Mouse (Mus musculus): ENCODE data around the gene Ak2. TPM values are rescaled to one million over a fixed set of nuclear protein-coding genes. Genes with fewer than 3 reads are reported as not detected.

Gene Ak2
- polyA plus RNA-seq, 1 experiment, result 129 TPM

DNA sequence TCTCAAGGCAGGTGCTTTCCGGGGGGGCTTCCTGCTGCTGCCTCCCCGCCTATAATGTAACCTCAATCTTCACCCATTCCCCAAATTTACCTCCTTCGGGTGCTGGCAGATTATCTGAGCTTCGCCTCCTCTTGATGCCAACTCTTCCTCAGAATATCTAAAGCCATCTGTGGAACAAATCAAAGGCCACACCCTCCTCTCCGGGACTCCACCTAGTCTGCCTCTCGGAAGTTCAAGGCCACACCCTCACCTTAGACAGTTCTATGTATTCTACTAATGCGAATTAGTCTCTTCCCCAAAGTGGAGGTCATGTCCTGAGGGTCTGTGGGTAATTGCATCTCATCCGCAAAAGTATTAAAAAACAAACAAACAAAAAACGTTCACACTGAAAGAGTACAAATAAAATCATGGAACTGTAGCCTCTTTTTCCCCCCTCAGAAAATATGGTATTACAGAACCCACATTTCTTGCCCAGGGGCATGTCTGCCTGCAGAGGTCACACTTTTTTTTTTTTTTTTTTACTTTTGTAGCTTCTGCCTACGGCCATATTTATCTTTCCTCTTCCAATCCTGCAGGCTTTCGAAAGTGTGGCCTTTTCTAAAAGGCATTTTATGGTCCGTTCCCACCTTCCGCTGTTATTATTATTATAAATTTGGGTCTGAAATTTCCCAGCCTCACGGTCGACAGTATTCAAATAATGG, 56.1 kb downstream of the Ak2 start:
- DNase-seq (ENCODE audit: low read depth), result no peak

DNA sequence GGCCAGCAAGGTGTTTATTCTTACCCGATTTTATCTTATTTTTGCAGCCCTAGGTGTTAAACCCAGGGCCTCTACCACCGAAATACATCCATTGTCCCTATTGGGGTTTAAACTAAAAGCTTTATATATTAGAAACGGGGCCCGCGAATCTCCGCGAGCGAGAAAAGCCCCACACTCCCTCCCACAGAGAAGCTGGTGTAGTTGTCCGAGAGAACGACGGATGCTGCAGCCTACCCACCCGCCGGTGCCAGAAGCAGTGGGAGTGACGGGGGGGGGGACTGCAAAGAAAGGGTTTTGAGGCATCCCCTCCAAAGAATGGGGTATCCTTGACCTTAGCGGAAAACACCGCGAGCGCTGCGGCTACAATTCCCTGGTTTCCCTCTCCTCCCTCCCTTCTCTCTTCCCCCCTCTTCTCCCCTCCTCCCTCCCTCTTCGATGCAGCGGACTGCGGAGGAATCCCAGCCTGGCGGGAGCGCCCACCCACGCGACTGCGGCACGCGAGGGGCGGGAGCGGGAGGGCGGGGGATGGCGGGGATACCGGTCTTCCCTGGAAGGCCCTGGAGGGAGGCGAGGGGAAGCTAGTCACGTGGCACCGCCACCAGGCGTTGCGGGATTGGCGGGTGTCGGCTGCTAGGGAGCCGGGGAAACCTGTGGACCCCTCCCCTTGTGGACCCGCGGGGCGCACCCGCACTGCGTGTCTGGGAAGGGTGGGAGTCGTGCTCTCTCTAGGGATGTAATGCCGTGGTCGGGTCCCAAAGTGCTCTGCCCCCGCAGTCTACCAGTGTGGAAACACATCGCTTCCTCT, 56.9 kb downstream of the Ak2 start:
- no peak for DNase-seq (ENCODE audit: low read depth)

DNA sequence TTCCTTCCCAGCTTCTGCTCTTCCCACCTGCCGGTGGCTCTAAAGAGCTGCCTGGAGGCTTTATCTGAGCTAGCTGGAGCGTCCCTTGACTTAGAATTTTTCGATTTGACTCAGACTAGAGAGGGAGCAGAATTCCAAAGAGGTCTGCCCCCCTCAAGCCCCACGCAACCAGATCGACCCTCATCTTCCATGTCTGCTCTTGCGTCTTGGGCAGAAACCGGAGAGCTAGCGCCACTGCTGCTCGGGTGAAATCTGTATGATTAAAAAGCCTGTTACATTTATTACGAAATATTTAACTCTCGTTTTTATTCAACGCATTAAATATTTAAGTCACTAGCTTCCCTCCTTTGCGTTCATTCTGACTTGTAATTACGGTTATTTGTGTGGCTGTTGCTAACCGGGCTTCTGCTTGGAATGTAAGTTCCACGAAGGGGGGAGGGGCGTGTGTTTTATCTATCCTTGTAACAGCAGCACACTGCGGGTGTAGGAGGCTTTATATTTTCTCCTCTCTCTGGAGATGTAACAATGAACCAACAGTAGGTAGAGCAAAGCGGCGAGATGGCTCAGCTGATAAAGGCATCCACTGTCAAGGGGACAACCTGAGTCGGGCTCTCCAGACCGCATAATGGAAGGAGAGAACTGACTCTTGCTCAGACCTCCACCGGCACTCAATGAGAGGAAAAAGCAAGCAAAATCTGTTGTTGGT, 57.7 kb downstream of the Ak2 start:
- DNase-seq (ENCODE audit: low read depth), result no peak

DNA sequence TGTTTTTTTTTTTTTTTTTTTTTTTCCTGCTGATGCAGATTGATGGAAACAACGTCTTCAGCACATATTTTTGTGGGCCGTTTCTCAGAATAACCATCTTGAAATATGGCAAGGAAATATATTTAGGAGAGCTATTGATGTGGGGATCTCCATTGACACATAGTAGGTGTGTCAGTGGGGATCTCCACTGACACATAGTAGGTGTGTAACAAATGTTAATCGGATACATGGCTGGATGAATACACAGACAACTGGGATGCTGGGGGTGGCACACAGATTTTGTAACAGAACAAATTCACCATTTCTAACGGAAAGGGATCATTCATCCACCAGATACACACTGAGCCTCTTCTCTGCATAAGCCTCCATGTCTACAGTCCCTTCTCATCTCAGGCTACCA, 58.6 kb downstream of the Ak2 start:
- DNase-seq (ENCODE audit: low read depth), result no peak

DNA sequence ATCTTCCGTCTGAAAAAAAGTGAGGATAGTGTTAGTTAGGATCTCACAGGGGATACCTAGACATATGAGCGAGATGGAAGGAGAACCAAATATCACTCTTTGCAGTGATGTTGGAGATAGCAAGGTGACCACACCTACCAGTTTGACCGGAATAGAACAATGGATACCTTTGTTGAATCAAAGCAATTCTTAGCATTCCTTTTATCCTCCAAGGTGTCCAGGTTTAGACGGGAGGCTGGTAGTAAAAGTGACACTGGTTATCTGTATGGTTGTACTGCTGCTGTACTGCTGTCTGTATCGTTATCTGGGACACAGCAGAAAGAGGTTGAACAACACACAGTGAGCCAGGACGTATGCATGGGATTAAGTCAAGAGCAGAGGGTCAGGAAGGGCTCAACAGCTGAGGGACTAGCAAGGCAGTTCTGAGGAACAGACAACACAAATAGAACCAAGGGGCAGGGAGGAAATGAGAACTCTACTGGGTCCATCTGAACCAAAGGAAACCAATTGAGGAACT, 59.2 kb downstream of the Ak2 start:
- no peak for DNase-seq (ENCODE audit: low read depth)

DNA sequence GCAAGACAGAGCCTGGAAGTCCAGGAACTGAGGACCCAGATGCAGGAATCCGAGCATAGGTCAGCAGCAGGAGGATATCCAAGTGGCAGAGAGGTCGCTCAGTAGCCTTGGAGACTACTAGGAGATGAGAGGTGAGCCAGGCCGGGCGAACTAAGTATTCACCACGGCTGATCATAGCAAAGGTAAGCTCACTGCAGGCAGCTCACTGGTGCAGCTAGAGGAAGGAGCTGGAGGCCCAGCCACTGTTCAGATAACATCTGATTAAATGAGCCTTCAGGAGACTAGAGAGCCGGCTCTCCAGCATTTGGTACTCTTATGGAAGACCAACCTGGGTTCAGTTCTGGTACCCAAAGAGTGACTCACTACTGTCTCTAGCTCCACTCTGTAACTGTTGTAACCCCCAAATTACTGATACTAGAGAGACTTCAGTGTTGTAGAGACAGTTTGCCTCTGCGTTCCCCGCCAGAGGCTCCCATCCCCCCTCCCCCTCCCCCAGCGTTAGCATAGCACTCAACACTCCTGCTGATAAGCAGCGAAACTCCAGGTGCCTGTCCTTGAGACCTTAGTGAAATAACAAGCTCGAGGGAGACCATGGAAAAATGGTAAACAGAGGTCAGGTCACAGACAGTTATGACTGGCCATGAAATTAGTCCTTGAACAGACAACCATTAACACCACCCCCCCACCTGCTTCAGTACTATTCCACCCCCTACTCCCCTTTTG, 59.9 kb downstream of the Ak2 start:
- DNase-seq (ENCODE audit: low read depth), result no peak

DNA sequence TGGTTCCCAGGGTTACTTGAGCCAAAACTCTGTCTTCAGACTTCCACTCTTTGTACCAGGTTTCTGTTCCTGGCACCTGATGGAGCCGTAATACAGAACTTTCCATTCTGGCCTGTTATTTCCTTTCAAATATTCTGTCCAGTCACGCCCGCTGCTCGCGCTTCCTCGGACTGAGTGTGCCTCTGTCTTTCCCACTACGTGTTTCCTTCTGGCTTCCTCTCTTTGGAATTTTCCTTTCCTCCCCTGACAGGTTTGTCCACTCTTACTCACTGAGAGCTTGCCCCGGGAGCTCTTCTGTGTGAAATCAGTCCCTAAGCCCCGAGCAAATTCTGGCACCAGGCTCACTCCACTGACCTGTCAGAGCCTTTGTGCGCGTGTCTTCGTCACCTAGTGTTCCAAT, 63.0 kb downstream of the Ak2 start:
- DNase-seq (ENCODE audit: low read depth), result no peak

DNA sequence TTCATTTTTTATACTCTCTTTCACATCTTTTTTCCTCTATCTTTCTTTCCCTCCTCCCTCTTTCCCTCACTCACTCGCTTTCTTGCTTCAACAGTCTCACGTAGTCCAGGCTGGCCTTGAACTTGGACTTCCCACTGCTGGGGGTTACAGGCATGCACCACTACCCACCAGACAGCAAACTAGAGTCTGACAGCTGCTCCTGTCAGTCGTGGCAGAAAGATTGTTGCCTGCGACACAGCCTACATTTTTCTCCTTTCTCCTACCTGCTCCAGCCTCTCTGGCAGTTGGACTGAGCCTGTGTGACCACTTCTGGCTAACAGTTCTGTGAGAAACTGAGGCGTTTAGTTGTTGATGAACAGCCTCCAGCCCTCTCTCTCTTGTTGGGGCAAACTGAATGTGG, 63.8 kb downstream of the Ak2 start:
- DNase-seq (ENCODE audit: low read depth), result no peak

DNA sequence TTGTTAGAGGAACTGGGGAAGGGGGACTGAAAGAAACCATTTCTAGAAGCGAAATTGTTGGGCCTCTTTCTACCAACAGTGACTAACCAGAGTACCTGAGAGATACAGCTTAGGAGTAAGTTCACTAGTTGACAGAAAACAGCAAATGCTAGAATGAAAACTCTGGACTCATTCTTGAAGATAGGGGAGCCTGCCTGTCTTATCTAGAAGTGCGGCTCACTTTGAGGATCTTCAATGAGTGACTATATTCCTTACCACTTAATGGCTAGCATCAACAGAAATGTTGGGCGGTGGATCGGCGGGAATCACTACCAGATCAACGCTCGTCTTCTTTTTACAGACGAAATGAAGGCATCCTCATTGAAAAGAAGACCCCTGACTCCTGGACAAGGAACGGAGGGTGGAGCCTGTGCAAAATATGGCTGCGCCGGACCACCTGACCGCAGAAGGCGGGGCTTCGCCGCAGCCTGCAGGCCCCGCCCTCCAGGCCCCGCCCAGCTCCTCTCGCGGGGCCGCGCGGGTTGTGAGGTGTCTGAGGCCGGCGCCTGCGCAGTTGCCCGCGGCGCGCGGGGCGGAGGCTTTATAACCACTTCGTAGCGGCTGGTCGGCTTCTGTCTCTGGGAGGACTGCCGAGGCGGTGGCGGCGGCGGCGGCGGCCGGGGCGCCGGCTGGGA, 65.9 kb downstream of the Ak2 start:
- no peak for DNase-seq (ENCODE audit: low read depth)

DNA sequence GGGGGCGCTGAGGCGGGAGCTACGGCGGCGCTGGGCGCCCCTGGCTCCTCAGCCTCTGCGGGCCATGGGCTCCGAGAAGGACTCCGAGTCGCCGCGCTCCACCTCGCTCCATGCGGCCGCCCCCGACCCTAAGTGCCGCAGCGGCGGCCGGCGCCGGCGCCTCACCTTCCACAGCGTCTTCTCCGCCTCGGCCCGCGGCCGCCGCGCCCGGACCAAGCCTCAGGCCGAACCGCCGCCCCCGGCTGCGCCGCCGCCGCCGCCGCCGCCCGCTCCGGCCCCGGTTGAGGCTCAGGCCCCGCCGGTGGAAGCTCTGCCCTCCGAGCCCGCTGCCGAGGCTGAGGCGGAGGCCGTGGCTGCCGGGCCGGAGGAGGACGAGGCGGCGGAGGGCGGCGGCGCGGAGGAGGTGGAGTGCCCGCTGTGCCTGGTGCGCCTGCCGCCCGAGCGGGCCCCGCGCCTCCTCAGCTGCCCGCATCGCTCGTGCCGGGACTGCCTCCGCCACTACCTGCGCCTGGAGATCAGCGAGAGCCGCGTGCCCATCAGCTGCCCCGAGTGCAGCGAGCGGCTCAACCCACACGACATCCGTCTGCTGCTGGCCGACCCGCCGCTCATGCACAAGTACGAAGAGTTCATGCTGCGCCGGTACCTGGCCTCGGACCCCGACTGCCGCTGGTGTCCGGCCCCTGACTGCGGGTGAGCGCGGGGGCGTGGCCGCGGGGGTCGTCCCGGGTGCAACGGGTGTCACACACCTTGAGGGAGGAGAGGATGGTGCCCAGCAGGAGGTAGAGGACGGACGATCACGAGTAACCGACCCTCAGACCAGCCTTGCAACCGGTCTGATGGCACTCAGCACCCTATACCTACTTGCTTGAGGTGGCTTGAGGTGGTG, 66.7 kb downstream of the Ak2 start, which contains the start of gene Rnf19b:
Gene Rnf19b, plus strand, starts transcription at position 65 of the 886 bp plus-strand sequence.
- no peak for DNase-seq (ENCODE audit: low read depth)

DNA sequence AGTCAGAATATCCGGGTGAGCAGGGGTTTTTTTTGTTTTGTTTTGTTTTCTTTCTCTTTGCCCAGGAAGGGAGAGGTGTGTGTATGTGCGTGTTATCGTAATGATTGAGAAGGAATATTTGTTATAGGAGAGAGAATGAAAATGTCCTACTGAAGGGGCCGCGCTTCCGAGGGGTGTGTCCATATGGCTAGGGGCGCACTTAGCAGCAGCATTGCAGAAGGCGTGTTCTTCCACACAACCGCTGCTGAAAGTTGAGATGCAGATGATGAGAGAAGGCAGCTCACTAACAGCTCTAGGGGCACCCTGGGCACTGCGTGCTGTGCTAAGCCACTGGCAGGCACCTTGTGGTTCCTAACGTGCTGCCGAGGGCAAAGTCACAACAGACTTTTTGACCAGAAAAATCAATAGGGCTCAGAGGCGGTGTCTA, 67.4 kb downstream of the Ak2 start:
- DNase-seq (ENCODE audit: low read depth), result no peak

DNA sequence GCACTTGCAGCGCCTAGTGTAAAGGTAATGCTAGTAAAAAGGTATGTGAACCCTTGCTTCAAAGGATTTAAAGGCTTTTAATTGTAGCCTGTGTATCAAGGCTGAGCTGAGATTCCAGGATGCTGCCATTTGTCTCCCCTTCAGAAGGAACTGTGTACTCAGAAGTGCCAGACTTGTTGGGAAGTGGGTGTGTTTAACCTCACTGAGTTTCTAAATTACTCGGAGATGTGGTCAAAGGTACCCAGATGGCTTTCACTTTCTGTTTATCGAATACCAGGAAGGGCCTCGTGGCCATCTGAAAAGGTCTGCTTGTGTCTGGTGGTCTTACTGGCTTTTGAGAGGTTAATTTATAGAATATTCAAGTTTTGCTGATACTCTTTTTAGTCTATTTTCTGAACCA, 68.2 kb downstream of the Ak2 start:
- DNase-seq (ENCODE audit: low read depth), result no peak

Other genes with a start within 250 kb of the Ak2 start
- gene A3galt2, start 236.6 kb upstream of the Ak2 start, polyA plus RNA-seq (2012; rRNA removed), result 1.3 and 1.4 TPM in 2 replicates
- 25.9 and 39.6 TPM in 2 replicates for gene Zfp362, start 185.9 kb upstream of the Ak2 start, polyA plus RNA-seq (2012; rRNA removed)
- gene Trim62, start 108.4 kb upstream of the Ak2 start, polyA plus RNA-seq (2012; rRNA removed), result 2.9 and 4.4 TPM in 2 replicates
- 25.9 and 28.3 TPM in 2 replicates for gene Azin2, start 29.5 kb upstream of the Ak2 start, polyA plus RNA-seq (2012; rRNA removed)
- 30.2 and 36.1 TPM in 2 replicates for gene Rnf19b, start 66.3 kb downstream of the Ak2 start, polyA plus RNA-seq (2012; rRNA removed)
- gene Tmem54, start 113.6 kb downstream of the Ak2 start, polyA plus RNA-seq (2012; rRNA removed), result 1.8 and 3.1 TPM in 2 replicates
- 2.8 and 4.2 TPM in 2 replicates for gene Hpca, start 130.1 kb downstream of the Ak2 start, polyA plus RNA-seq (2012; rRNA removed)
- 1.5 and 2.1 TPM in 2 replicates for gene Fndc5, start 145.0 kb downstream of the Ak2 start, polyA plus RNA-seq (2012; rRNA removed)
- 14.7 and 18.9 TPM in 2 replicates for gene S100pbp, start 197.8 kb downstream of the Ak2 start, polyA plus RNA-seq (2012; rRNA removed)
- gene Yars, start 197.8 kb downstream of the Ak2 start, polyA plus RNA-seq (2012; rRNA removed), result 23.4 and 25.4 TPM in 2 replicates

Data from gonadal fat pad, adult 2 months (tissue).